Mouse (Mus musculus) frontal cortex, postnatal 14 days (tissue): Measurements from ENCODE around the gene Mcrip1.

Experiments
- DNase-seq, 2 experiments: peaks; one replicate each; pipeline ENCODE4 v3.0.0; 2022; ENCODE audit warnings: low spot score in 2 of 2

The Mcrip1 gene

GRCm38 (mm10) chr11:120512790-120513453, 36.6 kb downstream of the Mcrip1 start:
- DNase-seq, result no peak

DNA sequence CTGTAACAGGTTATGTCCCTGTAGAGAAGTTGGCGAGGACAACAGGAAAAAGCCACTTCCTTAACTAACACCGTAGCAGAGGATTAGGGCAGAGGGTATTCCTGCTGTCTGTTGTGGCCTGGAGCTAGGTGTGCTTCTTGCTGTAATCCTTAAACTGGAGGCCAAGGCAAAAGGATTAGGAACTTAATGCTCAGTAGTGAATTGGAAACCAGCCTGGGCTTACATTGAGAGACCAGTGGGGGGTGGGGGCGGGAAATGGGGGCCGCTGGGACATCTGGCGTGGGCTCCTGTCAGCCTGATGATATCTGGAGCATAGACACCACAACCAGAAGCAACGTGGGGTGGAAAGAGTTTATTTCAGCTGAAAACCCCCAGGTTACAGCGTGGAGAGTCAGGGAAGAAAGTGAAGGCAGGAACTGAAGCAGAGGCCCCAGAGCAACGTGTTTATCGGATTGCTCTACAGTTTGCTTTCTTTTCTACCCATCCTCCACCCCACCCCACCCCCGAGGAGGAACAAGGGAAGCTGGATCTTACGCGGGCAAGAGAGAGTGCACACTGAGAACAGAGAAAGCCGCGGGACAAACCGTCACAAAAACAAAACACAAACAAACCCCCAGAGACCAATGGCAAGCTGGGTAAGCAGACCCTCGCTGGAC, 39.0 kb downstream of the Mcrip1 start:
- no peak for DNase-seq

DNA sequence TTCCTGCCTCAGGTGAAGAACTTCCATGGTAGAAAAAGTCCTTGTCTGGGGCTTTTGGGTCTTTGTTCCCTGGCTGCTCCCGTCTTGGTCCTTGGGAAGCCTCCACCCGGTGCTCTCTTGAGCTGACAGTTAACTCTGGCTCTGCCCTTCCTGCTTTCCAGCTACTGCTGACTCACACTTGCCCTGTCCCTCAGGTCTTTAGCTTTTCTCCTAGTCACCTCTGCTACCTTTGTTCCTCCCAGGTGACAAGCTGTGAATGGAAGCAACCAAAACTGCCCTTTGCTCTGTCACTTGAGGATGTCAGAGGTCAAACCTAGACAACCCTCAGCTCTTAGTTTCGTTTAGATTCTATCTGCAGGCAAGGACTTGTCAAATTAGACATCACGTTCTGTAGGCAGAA, 39.6 kb downstream of the Mcrip1 start:
- DNase-seq, result no peak

DNA sequence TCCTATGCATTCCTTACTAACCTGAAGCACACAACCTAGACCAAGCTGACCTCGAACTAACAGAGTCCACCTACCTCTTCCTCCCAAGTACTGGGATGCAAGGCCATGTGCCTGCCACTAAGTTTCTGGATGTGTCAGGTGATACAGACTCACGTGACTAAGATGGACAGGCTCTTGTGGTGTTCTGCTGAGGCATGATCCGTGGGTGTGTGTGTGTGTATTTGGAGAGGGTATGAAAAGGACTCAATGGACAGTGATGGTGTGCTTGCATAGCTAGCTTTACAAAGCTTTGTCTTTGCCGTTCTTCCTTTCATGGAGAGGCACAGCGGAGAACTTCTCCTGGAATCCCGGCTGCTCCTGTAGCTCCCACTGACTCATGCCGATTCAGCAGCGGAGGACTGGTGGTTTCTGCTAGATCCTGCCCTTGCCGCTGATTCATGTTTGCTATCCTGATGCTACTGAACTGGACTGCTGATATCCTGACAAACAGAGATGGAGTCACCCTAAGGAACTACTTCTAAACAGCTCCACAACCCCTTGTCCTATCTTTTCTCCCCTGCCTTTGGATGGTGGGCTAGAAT, 41.1 kb downstream of the Mcrip1 start:
- DNase-seq, result no peak

DNA sequence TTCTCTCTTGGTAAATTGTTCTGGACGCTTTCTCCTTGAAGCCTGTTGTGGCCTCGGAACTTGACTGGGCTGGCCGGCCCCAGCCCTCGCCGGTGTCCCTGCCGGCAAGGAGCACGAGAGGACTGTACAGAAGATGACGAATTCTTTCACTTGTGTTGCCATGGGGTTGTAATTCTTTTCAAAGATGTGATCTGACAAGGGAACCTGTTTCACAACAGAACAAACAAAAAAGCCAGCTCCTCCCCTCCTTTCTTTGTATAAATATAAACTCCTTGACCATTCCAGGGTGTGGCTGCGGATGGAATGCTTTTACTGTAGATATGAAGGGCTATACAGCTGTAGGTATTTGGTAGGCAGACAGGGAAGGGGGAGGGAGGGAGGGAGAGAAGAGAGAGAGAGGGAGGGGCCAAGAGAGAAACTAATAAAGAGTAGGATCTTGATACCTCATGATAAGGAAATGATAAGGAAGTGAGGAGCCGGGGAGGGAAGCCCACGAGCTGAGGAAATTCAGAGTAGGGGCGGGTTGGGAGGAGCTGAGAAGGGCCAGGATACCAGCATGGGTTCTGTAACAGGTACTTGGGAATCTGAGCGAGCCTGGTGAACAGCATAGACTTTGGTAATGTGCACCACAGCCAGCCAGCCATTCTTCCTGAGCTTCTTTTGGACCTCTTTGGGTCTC, 41.8 kb downstream of the Mcrip1 start:
- DNase-seq, result no peak

- DNase-seq, result no peak
Observed at GRCm38 (mm10) chr11:120506899-120507298, 42.6 kb downstream of the Mcrip1 start.

GRCm38 (mm10) chr11:120505661-120506060, 43.9 kb downstream of the Mcrip1 start:
- DNase-seq, result no peak

DNA sequence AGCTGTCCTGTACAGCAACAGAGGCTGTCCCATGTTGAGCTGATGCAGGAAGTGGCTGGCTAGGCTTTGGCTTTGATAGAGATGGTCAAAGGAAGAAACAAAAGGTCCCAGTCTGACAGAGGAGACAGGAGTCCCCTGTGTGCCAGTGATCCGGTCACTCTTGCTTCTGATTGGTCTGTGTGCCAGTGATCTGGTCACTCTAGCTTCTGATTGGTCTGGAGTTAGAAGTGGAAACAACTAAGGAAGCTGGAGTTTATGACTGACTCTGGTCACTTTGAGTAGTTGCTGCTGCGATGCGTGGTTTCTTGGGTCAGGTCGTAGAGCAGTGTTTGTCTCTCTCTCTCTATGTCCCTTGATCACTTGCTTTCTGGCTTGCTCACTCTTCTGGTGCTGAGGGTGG, 47.8 kb downstream of the Mcrip1 start:
- DNase-seq, result no peak

DNA sequence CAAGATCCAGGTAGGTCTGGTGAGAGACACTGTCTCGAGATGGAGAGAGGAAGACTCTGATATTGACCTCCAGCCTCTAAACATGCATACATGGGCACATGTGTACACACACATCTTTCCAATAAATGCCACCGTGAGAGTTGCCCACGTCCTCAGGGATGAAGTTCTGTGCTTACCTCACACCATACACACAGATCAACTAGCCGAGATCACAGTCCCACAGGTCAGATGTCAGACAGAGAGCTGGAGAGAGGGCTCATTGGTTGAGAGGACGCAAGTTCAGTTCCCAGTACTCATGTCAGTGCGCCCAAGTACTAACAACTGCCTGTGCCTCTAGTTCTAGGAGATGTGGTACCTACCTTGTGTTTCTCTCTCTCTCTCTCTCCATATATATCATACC, 48.5 kb downstream of the Mcrip1 start:
- no peak for DNase-seq

- no peak for DNase-seq
Observed at GRCm38 (mm10) chr11:120500357-120500756, 49.2 kb downstream of the Mcrip1 start.

DNA sequence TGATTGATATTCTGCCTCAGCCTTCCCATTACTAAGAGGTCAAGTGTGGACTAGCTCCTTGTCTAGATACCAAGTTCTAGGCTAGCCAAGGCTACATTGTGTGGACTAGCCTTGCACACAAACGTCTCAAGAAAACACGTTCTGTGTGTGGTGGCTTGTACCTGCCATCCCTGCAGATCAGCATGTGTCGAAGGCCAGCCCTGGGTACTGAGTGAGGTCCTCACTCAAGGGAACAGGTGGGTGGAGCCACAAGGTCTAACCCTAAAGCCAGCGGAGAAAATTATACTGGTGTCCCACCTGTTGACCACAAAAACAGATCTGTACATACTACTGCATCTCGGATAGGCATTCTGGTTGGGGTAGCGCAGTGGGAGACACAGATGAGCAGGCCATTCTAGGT, 49.6 kb downstream of the Mcrip1 start:
- DNase-seq, result no peak

DNA sequence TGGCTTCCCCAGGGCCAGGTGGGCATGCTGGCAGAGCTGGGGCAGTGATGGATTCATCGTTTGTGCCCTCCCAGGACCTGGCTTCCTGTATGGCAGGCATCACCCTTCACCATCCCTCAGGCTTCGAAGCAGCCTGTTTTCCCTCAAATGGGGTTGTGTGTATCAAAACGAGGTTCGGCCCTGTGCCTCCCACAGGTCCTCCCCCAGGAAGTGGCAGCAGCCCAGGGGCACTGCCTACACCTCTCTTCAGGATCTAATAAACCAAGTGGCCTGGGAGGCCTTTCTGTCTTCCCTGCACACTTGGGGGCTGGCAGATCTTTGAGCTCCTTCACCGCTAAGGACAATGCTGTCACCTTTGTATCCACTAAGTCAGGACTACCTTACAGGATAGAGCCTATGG, 50.6 kb downstream of the Mcrip1 start:
- no peak for DNase-seq

GRCm38 (mm10) chr11:120498226-120498625, 51.3 kb downstream of the Mcrip1 start:
- no peak for DNase-seq

DNA sequence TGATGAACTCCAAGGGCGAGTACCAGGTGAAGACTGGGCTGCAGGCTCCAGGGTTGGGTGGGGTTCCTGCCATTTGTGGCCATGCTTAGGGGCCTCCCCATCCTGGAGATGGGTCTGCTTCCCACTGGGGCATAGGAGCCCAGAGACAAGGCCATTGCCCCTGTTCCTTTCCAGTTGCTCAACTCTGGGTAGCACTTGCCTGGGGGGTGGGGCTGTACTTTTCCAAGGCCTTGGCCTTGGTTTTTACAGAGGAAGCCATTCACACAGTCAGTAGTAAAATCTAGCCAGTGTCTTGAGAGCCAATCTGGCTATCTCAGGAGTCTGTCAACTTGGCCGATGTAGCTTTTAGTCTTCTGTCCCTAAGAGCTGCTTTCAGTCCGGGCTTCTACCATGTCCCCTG, 52.1 kb downstream of the Mcrip1 start:
- DNase-seq, result no peak

DNA sequence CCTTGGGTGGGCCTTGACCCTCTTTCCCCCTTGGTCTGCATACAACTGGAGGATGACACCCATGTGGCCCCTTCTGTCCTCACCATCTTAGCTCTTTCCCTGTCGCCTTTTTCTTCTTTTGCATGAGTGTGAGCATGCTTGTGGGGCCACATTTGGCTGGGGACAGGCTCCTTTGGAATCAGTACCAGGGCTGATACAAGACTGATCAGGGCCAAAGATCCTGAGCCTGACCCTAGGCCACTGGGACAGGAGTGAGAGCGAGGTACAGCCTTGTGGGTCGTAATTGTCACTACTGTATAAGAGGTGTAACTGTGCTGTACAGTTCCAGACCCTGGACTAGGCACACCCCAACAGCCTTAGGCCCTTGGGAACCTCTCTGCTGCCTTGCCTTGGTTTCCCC, 55.6 kb downstream of the Mcrip1 start:
- DNase-seq, result no peak

GRCm38 (mm10) chr11:120493351-120493750, 56.2 kb downstream of the Mcrip1 start:
- DNase-seq, result no peak
